Mouse (Mus musculus) retina, adult 2 months (tissue): ENCODE results near the gene Nhlrc4.
A peak's percentile ranks its signal among the peaks of the same experiment; 100 is the strongest.

Experiments
- DNase-seq: peaks from one replicate; pipeline ENCODE4 v3.0.0-alpha.2; 2012; ENCODE audit warnings: low read depth, low spot score

Gene Nhlrc4

GRCm38 (mm10) chr17:25944366-25945163 lies at the start of gene Nhlrc4, which contains the start of gene Pigq:
TSS of gene Nhlrc4 (minus strand) at chr17:25944961.
TSS of gene Pigq (minus strand) at chr17:25944936.
- DNase-seq, result no peak

GRCm38 (mm10) chr17:25993489-25993888 lies 48.7 kb upstream of the Nhlrc4 start:
- DNase-seq, result no peak

- no peak for DNase-seq
Measured at GRCm38 (mm10) chr17:25992274-25992673, 47.5 kb upstream of the Nhlrc4 start.

- no peak for DNase-seq
Measured at GRCm38 (mm10) chr17:25990331-25990730, 45.6 kb upstream of the Nhlrc4 start.

- peak; percentile 83 for DNase-seq
Measured at GRCm38 (mm10) chr17:25985306-25986294, 40.8 kb upstream of the Nhlrc4 start, which contains the start of gene Capn15. TSS of gene Capn15 (minus strand) at chr17:25985796.

- DNase-seq, result no peak
Measured at GRCm38 (mm10) chr17:25984556-25985305, 40.0 kb upstream of the Nhlrc4 start.

- no peak for DNase-seq
Measured at GRCm38 (mm10) chr17:25984066-25984465, 39.3 kb upstream of the Nhlrc4 start.

GRCm38 (mm10) chr17:25982913-25983312 lies 38.2 kb upstream of the Nhlrc4 start:
- no peak for DNase-seq

- no peak for DNase-seq
Measured at GRCm38 (mm10) chr17:25980854-25981253, 36.1 kb upstream of the Nhlrc4 start.

- DNase-seq, result no peak
Measured at GRCm38 (mm10) chr17:25979829-25980738, 35.3 kb upstream of the Nhlrc4 start.

- no peak for DNase-seq
Measured at GRCm38 (mm10) chr17:25970954-25971707, 26.4 kb upstream of the Nhlrc4 start.

GRCm38 (mm10) chr17:25970448-25970847 lies 25.7 kb upstream of the Nhlrc4 start:
- DNase-seq, result no peak

- no peak for DNase-seq
Measured at GRCm38 (mm10) chr17:25968176-25968575, 23.4 kb upstream of the Nhlrc4 start.

GRCm38 (mm10) chr17:25967652-25968051 lies 22.9 kb upstream of the Nhlrc4 start:
- DNase-seq, result no peak

GRCm38 (mm10) chr17:25964271-25964670 lies 19.5 kb upstream of the Nhlrc4 start:
- DNase-seq, result no peak

- DNase-seq, result no peak
Measured at GRCm38 (mm10) chr17:25962413-25962905, 17.7 kb upstream of the Nhlrc4 start.

GRCm38 (mm10) chr17:25961566-25961965 lies 16.8 kb upstream of the Nhlrc4 start:
- DNase-seq, result no peak

- no peak for DNase-seq
Measured at GRCm38 (mm10) chr17:25959630-25960467, 15.1 kb upstream of the Nhlrc4 start.
